Mouse (Mus musculus): Measurements from ENCODE around the gene Rnf217.

Gene Rnf217

DNA sequence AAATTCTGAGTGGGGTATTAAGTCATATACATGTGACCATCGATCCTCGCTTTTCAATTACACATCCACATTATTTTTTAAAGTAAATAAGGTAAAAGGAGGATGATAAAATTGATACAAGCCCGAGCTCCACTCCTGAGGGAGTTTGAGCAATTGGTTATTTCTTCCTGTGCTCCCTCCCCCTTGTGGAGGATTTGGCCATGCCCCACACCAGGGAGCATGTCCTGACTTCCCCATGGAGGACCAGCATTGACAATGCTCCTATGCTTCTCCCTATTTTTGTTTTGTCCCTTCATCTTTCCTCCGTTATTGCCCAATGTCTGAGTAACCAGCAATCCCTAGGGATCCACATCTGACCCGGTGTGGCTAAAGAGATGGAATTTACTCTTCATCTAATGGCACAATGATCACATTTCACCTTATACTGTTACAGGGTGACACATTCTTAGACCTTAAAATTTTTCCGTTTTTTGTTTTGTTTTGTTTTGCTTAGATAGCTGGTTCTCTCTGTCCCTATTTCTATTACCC lies 53.5 kb downstream of the Rnf217 start:
- DNase-seq (ENCODE audit: low read depth, low spot score), result no peak

DNA sequence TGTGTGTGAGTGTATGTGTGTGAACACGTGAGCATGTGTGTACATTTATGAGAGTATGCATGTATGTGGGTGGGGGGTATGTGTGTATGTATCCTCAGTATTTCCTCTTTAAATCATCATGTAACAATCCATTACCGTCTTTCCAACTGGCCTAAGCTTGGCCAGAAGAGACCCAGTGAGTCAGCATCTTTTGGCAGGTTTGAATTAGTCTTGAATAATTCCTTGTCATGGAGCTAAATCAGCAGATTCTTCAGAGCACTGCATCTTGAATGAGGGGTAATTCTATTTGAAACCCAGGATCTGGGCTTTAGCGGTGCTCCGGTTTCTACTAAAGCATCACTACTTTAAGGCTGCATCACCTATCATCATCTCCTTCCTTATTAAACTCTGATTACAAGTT lies 55.7 kb downstream of the Rnf217 start:
- no peak for DNase-seq (ENCODE audit: low read depth, low spot score)

- no peak for DNase-seq (ENCODE audit: low read depth, low spot score)
Observed at GRCm38 (mm10) chr10:31551850-31552249, 57.1 kb downstream of the Rnf217 start.

DNA sequence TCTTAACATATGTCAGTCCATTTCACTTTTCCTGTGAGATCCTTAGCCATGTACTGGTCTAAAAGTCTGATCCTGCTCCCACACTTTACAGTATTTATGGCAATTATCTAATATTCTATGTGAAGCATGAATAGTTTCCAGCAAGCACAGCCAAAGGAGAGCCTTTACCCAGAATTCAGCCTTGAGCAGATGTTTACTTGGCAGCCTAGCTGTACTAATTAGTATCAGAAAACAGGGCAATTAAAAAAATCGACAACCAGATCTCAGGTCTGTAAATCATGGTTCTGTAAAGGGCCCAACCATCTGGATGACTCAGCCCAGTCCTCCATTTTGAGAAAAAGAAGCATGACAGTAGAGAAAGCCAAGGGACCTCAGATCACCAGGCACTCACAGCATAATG lies 57.6 kb downstream of the Rnf217 start:
- DNase-seq (ENCODE audit: low read depth, low spot score), result no peak

DNA sequence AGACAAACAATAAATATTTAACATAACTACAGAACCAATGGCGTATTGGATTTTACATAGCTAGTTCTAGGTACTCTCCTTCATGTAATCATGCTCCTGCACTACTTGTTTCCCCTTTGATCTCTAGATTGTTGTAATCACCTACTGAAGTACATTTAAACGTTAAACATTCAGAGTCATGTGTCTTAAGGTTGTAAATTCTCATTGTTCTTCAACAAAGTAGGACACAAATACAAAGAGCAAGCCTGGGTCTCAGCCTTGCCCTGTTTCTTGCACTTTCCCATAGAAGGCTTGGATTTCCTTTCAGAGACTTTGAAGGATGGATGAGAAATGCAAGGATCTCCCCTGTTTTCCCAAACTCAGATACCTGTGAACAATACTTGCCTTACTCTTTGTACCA lies 61.8 kb downstream of the Rnf217 start:
- DNase-seq (ENCODE audit: low read depth, low spot score), result no peak

GRCm38 (mm10) chr10:31544149-31544942 lies 64.6 kb downstream of the Rnf217 start:
- DNase-seq (ENCODE audit: low read depth, low spot score), result no peak

DNA sequence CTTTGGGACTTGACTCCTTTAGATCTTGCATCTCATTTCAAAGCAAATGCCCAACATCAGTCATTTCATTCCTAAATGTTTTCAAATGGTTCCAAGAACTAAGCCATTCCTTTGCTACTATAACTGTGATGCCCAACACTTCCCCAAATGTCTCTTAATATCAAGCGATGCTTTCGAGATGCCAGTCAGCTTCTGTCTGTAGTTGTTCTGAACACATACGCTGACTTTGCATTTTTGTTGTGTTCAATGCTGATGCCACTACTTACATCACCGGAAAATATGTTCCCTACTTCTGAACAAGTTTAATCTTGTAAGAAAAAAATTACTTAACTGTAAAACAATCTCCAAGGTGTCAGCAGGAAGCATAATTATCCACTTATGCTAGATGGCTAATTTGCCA lies 68.5 kb downstream of the Rnf217 start:
- DNase-seq (ENCODE audit: low read depth, low spot score), result no peak

- DNase-seq (ENCODE audit: low read depth, low spot score), result no peak
Observed at GRCm38 (mm10) chr10:31539351-31539750, 69.6 kb downstream of the Rnf217 start.

- no peak for DNase-seq (ENCODE audit: low read depth, low spot score)
Observed at GRCm38 (mm10) chr10:31538721-31539120, 70.3 kb downstream of the Rnf217 start.

DNA sequence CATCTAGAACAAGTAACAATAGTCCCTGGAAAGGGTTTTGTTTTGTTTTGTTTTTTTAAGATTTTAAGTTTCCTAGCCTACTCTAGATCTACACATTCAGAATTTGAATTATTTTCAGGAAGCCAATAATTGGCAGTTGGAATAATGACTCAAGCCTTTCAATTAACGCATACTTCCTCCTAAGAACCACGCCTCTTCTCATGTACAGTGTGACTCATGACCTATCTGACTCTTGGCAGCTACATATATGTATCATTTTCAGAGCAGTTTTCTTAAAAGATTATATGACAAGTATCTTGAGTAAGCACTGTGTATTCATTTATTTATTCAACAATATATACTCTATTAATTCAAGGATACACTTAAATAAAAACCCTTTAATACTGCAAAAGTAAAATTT lies 70.7 kb downstream of the Rnf217 start:
- no peak for DNase-seq (ENCODE audit: low read depth, low spot score)

DNA sequence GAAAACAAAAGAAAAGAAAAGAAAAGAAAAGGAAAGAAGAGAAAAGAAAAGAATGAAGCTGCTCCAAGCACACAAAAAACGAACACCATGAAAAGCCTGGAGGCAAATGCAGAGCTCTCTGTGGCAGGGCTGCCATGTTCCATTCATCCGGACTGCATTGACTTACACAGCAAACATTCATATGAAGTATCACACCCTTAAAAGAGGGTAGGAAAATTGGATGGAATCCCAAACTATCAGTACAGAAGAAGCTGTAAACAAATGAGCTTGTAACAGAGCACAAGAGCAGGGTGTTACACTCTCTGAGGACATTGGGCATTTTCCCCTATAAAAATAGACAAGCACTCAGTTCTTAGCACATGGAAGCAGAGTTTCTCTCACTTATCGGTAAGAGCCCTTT lies 71.8 kb downstream of the Rnf217 start:
- DNase-seq (ENCODE audit: low read depth, low spot score), result no peak

DNA sequence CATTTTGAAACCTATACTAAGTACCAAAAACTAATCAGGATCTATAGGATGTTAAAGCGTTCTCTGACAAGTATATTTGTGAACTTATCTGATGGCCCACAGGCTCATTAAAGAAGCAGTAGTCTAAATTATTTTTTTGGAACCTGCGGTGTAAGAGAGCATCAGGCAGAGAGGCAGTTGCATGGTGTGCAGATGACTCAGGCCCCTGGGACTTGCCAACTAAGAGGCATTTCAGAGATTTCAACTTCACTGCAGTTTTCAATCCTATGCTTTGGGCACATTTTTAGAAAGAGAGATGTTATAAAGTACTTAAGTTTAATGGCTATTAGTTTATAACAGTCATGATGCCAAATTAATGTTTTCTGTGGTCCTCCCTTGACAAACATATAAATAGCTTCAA lies 73.9 kb downstream of the Rnf217 start:
- no peak for DNase-seq (ENCODE audit: low read depth, low spot score)

DNA sequence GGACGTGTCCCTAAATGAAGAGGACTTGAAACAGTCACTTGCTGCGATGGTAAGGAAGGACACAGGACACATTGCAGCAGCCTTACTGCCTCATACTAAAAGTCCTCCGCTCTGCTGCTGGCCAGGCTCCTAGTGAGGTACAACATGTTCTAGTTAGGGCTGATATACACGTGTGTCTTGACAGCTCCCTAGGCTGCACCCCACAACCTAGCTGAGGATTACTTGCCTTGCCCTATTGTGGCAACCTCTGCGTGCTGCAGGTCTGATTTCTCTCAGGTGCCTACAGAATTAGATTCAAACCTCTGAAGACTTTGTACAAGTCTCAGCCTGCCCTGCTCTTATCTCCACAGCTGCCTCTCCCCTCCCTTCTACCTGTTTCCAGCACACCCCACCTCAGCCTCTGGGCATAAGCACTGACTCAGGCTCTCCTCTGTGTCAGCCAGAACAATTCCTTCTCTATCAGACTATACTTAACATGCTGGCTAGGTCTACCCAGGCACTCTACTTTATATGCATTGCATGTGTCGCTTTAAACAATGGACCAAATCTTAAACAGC lies 75.6 kb downstream of the Rnf217 start:
- DNase-seq (ENCODE audit: low read depth, low spot score), result peak; percentile 30

GRCm38 (mm10) chr10:31532782-31533181 lies 76.2 kb downstream of the Rnf217 start:
- no peak for DNase-seq (ENCODE audit: low read depth, low spot score)

DNA sequence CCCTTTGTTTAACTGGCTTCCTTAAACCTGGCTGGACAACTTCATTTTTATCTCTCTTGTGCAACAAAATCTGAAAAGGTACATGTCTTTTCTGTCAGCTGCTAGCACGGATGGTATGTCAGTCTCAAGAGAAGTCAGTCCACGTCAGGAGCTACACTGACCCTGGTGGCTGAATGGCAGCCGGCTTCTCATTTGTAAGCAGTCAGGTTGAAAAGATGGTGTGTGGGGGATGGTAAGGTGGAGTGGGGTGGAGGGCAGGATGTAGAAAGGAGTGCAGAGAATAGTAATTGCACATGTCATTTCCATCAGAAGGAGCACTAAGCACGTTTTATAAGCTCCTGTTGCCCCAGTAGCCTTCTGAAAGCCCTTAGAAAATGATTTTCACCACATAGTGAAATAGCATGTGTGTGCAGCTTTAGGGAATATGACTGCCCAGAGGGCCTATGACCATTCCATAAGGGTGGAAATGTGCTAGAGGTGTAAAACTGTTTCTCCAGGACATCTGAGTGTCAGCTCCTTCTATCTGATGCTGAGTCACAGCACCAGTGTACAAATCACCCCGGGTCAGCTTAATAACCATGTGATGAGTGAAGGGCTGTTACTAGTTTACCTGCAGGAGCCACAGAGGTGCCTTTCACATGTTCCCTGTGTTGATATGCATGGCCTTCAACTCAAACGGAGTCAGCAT lies 80.5 kb downstream of the Rnf217 start:
- peak; percentile 8 for DNase-seq (ENCODE audit: low read depth, low spot score)

- DNase-seq (ENCODE audit: low read depth, low spot score), result no peak
Observed at GRCm38 (mm10) chr10:31525705-31526104, 83.3 kb downstream of the Rnf217 start.

DNA sequence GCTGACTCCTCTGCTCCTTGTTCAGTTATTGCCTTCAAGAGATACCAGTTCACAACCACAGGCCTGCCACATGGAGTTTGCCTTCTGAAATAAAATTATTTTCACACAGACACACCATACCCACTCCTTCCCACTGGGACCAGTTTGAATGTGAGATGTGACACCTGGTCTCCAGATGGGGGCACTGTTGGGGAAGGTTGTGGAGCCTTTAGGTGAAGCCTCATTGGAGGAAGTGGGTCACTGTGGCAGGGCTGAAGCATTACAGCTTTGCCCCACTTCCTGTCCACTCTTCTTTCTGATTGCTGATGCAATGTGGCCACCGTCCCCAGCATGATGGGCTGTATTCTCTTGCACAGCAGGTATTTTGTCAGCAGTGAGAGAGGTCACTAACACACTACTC lies 89.6 kb downstream of the Rnf217 start:
- DNase-seq (ENCODE audit: low read depth, low spot score), result peak; percentile 52

DNA sequence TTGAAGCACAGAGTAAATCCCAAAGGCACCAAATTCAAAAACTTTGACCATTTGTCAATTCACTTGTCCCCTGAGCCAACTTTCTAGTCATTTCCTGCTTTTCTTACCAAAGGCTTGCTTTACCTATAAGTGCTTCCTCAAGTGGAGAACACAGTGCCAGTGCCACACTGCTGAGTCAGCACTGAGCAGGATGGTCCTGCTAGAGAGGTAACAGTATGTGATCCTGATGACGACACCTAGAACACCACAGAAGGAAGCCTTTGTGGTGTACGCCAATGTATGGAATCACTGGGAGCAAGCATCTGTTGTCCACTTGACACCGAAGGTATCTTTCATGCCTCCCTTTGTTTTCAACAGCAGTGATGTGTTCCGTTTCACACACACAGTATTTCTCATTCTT lies 90.8 kb downstream of the Rnf217 start:
- no peak for DNase-seq (ENCODE audit: low read depth, low spot score)

GRCm38 (mm10) chr10:31517192-31517591 lies 91.8 kb downstream of the Rnf217 start:
- no peak for DNase-seq (ENCODE audit: low read depth, low spot score)

DNA sequence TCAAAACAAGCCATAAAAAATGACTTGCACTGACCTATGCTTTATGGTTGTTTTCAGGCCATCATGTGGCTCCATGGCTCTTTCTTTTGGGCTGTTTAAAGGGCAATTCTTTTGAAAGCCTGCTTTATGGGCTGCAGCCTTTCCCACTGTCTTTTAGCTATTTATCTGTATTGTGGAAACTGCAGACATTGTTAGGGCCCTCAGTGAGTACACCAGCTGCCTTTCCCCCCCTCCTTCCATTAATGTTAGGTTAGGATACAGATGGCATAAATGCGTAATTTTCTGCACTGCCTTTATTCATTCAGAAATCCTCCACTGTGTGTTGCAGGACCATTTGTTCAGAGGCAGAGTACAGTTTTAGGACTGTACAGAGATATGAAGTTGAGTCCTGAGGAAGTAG lies 93.1 kb downstream of the Rnf217 start:
- DNase-seq (ENCODE audit: low read depth, low spot score), result no peak

- DNase-seq (ENCODE audit: low read depth, low spot score), result no peak
Observed at GRCm38 (mm10) chr10:31504134-31504551, 104.8 kb downstream of the Rnf217 start.

- no peak for DNase-seq (ENCODE audit: low read depth, low spot score)
Observed at GRCm38 (mm10) chr10:31503542-31504133, 105.3 kb downstream of the Rnf217 start.

Data from R1 (cell line).